Mouse (Mus musculus) spleen, adult 2 months (tissue): ENCODE results near the gene Dqx1. TPM values are rescaled to one million over a fixed set of nuclear protein-coding genes. Genes with fewer than 3 reads are reported as not detected.
A peak's percentile ranks its signal among the peaks of the same experiment; 100 is the strongest.

Experiments
- DNase-seq, 2 experiments: peaks; one replicate each; pipeline versions ENCODE4 v3.0.0 to v3.0.0-alpha.2; 2012 to 2021; ENCODE audit warnings: low spot score in 2 of 2, low read depth in 1 of 2
- H3K27ac ChIP-seq: fragments of 200-500 bp; 2 replicates; pipeline ENCODE4 v1.5.1; 2012; ENCODE audit warnings: low read length, inconsistent platforms; ENCODE audit not compliant: insufficient read depth
- H3K27me3 ChIP-seq: fragments of 200-500 bp; 2 replicates; pipeline ENCODE4 v1.6.1; 2012; ENCODE audit warnings: mild to moderate bottlenecking, moderate library complexity, low read length, inconsistent platforms; ENCODE audit not compliant: control insufficient read depth, insufficient read depth
- H3K36me3 ChIP-seq: fragments of 200-500 bp; 2 replicates; pipeline ENCODE4 v1.6.1; 2012; ENCODE audit warnings: mild to moderate bottlenecking, low read length, inconsistent platforms; ENCODE audit not compliant: control insufficient read depth, insufficient read depth
- H3K4me1 ChIP-seq: fragments of 200-500 bp; 2 replicates; pipeline ENCODE4 v1.6.1; 2011; ENCODE audit warnings: inconsistent platforms; ENCODE audit not compliant: control insufficient read depth, insufficient read depth, insufficient read length
- H3K4me3 ChIP-seq: fragments of 200-500 bp; 2 replicates; pipeline ENCODE4 v1.5.1; 2011; ENCODE audit warnings: mild to moderate bottlenecking, inconsistent platforms; ENCODE audit not compliant: insufficient read depth, insufficient read length; ENCODE audit errors: extremely low read depth
- CTCF ChIP-seq: fragments of 200-500 bp; IDR thresholded peaks from 2 replicates; pipeline ENCODE4 v1.5.1; 2011; ENCODE audit warnings: mild to moderate bottlenecking, inconsistent platforms; ENCODE audit not compliant: insufficient read depth, insufficient read length, insufficient replicate concordance; ENCODE audit errors: extremely low read depth
- POLR2A ChIP-seq: fragments of 200-500 bp; IDR thresholded peaks from 2 replicates; pipeline ENCODE4 v1.6.1; 2011; ENCODE audit warnings: low read depth, low read length, inconsistent platforms
- WGBS: fragments of 180-500 bp; shearing (Covaris S2); methylation state at CpG from one replicate; pipeline ENCODE4 v1.1.7; 2018; 5-methylcytosine and 5-hydroxymethylcytosine counted together
- polyA plus RNA-seq: library from polyadenylated mRNA; depleted of rRNA; stranded (reverse); fragments of >200 nt; gene quantifications from 2 replicates; pipeline ENCODE4 v1.2.3, GENCODE M21; 2012

Dqx1 gene
- polyA plus RNA-seq, 1 experiment = 2.7 TPM

DNA sequence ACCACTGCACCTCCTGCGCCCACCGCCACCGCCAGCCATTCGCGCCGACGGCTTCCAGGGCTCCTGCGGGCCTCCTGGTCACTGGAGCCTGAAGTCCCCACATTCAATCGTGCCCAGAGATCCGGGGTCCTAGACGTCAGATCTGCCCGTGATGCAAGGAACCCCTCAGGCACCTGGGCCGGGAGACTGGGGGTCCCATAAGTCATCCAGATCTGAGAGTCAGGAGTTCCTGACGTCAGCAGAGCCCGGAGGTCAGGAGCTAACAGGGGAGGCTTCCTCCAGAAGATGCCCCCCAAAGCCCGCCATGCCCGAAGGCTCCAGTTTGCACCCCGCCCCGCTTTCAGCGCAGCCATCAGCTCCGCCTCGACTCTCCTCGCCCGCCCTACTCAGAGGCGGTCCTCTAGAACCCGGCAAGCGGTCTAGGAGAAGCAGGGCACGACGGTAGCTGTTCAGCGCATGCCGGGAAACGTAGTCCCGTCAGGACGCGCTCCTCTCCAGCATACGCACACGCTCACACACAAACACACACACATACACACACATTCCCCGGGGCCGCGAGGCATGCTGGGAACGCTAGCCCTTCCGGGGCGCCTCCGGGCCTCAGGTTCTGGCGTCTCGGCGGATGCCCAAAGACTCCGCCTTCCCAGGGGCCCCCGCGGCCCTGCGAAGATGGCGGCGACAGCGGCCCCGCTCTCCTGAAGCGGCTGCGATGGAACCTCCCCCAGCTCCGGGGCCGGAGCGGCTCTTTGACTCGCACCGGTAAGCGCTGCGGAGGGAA, 3.4 kb upstream of the Dqx1 start, which contains the start of gene Aup1:
Gene Aup1 (plus strand): TSS at position 448 of the 778 bp plus-strand sequence.
- Histone ChIP-seq H3K4me1 (peaks cover 7% of the 10 kb centered on the region; the same call in 1 of the 2 replicates), H3K4me3 (peak within 1 kb of the TSS; percentile 93), H3K27ac (peak within 1 kb of the TSS; percentile 90), H3K36me3 (peaks cover 15% of the 10 kb centered on the region), H3K27me3 (no peaks in the 10 kb centered on the region)
- TF ChIP-seq CTCF (no peak), POLR2A (peak; percentile 57)
- DNase-seq = peak; percentile 97 to 98
- WGBS = under 1% methylated on average over 64 of the region's 64 CpGs

DNA sequence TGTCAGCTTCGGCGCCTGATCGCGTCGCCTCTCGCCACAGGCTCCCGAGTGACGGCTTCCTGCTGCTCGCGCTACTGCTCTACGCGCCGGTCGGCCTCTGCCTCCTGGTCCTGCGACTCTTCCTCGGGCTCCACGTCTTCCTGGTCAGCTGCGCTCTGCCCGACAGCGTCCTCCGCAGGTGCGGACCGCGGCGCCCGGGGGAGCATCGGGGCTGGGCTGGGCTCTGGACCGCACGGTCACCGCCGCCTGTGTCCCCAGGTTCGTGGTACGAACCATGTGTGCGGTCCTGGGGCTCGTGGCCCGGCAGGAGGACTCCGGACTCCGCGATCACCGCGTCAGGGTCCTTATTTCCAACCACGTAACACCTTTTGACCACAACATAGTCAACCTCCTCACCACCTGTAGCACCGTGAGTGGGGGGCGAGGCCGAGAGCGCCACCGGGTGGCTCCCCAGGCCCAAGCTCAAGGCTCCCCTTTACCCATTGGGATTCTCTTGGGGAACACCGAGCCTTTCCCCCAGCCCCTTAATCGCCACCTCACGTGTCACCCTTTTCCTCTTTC, 2.7 kb upstream of the Dqx1 start, which contains the start of gene Htra2:
Gene Htra2 (minus strand): TSS at position 403 of the 561 bp plus-strand sequence.
- WGBS = under 1% methylated on average over 46 of the region's 50 CpGs
- no peak for TF ChIP-seq POLR2A
- TF ChIP-seq CTCF = 0 out of 2 replicates have a peak, but pooled peaks have one; percentile 42
- peak within 1 kb of the TSS; percentile 90 for H3K27ac ChIP-seq
- peaks cover 15% of the 10 kb centered on the region for H3K36me3 ChIP-seq
- peaks cover 7% of the 10 kb centered on the region; the same call in 1 of the 2 replicates for H3K4me1 ChIP-seq
- peak in 1 of 2 experiments; percentile 51 for DNase-seq
- H3K4me3 ChIP-seq = peak within 1 kb of the TSS; percentile 93
- no peaks in the 10 kb centered on the region for H3K27me3 ChIP-seq

DNA sequence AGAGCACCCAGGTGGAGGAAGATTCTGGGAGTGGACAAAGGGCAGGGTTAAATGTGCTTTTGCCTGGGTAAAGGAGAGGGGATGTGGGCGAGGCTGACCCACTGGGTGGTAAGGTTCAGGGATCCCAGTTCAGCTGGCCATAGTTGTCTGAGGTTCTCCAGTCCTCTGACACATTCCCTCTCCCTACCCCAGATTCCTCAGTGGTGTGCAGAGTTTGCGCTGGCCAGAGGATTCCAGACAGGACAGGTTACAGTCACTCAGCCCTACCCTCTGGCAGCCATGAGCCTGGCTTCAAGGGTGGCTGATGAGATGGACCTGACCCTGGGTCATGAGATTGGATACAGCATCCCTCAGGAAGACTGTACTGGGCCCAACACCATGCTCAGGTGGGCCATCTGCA, 1.1 kb downstream of the Dqx1 start:
- TF ChIP-seq CTCF (no peak), POLR2A (no peak)
- no peak for DNase-seq
- WGBS = 98% methylated on average over 2 of the region's 2 CpGs
- Histone ChIP-seq H3K36me3 (peaks cover 11% of the 10 kb centered on the region), H3K27ac (no peak overlapping the region), H3K4me3 (no peak overlapping the region), H3K27me3 (no peaks in the 10 kb centered on the region), H3K4me1 (peaks cover 4% of the 10 kb centered on the region; the same call in 1 of the 2 replicates)

DNA sequence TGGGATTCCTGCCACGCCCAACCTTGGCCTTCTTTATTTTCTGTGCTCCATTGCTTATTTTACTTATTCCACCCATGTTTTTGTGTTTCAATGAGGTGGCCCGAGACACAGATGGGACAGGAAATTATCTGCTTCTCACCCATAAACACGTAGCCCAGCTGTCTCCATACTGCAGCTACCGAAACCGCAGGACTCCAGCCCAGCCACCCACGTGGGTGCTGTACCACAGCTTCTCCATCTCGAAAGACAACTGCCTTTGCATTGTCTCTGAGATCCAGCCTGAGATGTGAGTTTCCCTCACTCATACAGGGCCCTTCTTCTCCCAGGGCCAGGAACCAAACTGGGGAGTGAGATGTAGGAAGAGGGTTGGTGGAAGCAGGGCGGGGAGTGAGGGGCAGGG, 8.4 kb downstream of the Dqx1 start:
- peaks cover 22% of the 10 kb centered on the region for H3K4me1 ChIP-seq
- no peaks in the 10 kb centered on the region for H3K36me3 ChIP-seq
- no peak overlapping the region for H3K4me3 ChIP-seq
- DNase-seq = no peak
- peaks cover 25% of the 10 kb centered on the region for H3K27me3 ChIP-seq
- TF ChIP-seq POLR2A = no peak
- TF ChIP-seq CTCF = no peak
- WGBS = 31% methylated on average over 8 of the region's 8 CpGs
- no peak overlapping the region for H3K27ac ChIP-seq

DNA sequence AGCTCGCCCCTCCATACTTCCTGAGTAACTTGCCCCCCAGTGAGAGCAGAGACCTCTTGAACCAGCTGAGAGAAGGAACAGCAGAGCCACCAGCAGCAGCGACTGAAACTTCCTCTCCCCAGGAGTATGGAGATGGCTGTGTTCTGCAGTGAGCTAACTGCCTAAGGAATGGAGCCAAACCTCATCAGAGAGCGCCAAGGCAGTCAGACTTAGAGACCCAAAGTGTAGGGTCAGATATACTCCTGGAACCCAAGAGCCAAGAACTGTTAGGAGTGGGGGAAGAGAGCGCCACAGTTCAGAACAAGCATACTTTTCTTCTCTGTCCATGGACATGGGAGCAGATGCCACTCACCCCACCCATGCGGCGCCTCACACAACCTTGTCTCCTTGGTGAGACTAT, 8.8 kb downstream of the Dqx1 start:
- no peaks in the 10 kb centered on the region for H3K36me3 ChIP-seq
- 38% methylated on average over 6 of the region's 6 CpGs for WGBS
- TF ChIP-seq POLR2A (no peak), CTCF (no peak)
- no peak for DNase-seq
- H3K27me3 ChIP-seq = peaks cover 29% of the 10 kb centered on the region
- H3K4me1 ChIP-seq = peaks cover 26% of the 10 kb centered on the region
- no peak overlapping the region for H3K4me3 ChIP-seq
- H3K27ac ChIP-seq = no peak overlapping the region

DNA sequence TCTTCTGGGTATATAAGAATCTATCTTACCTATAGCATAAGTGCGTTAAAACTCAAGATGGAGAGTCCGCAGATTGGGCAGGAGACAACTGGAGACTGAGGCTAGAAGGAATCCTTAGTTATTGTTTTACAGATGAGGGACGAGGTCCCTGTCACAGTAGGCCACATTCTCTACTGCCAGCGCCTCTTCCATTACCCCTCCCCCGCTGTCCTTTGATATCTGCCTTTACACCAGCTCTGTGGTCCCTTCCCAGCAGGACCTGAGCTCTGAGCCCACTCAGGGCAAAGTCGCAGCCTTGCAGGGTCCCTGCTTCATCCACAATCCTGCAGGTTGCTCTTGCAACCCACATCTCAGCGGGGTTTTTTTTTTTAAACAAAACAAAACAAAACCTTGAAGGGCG, 10.6 kb downstream of the Dqx1 start:
- no peak for DNase-seq
- no peak overlapping the region for H3K4me3 ChIP-seq
- WGBS = 50% methylated on average over 8 of the region's 8 CpGs

More for the DNA sequence above, 10.6 kb downstream of the Dqx1 start:
- Histone ChIP-seq H3K4me1 (peaks cover 26% of the 10 kb centered on the region), H3K36me3 (no peaks in the 10 kb centered on the region), H3K27ac (no peak overlapping the region), H3K27me3 (peaks cover 33% of the 10 kb centered on the region)
- TF ChIP-seq CTCF (no peak), POLR2A (no peak)
